ENCODE assay signal across 28 mouse cellular contexts in the genomic region with DNA sequence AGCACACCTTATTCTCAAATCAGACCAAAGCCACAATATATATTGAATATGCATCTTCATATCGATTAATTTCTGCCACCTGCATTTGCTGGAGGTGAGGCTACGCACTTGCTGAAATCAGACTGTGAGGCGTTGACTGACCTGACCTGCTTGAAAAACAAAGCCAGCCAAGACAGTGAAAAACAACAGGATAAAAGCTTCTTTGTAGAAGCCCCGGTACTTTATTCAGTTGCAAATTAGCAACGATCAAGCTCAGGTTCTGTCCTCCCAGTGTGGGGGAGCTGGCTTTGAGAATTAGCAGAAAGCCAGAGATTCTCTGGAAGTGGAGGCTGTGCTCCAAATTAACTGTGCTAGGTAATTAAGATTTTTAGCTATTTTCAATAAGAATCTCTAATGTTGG.
"Had no signal": no experiment of that assay in that cellular context is flagged by ENCODE, and none has a peak within 500 bp of the region (broad histone marks: within the 10 kb centered on the region; RNA-seq: fewer than 3 reads in every experiment).

No protein-coding gene starts in this region.

- H3K4me2 ChIP-seq: heart, embryonic 12.5 days; hindbrain, embryonic 12.5 days; hindbrain, embryonic 15.5 days; kidney, embryonic 15.5 days; limb, embryonic 12.5 days; liver, embryonic 11.5 days; liver, embryonic 13.5 days; liver, embryonic 15.5 days had no signal

- H3K4me3 ChIP-seq: gastrocnemius, adult 2 months; heart, embryonic 10.5 days; heart, embryonic 12.5 days; hindbrain, embryonic 10.5 days; hindbrain, embryonic 12.5 days; hindbrain, embryonic 15.5 days; kidney, embryonic 15.5 days; layer of hippocampus, adult 2 months; left cerebral cortex, adult 2 months; limb, embryonic 10.5 days; limb, embryonic 12.5 days; liver, embryonic 13.5 days; liver, embryonic 15.5 days had no signal

- H3K9ac ChIP-seq: heart, embryonic 12.5 days; hindbrain, embryonic 12.5 days; hindbrain, embryonic 15.5 days; kidney, embryonic 15.5 days; limb, embryonic 12.5 days; liver, embryonic 13.5 days; liver, embryonic 15.5 days had no signal

- H3K9me3 ChIP-seq: heart, embryonic 10.5 days; limb, embryonic 10.5 days; liver, embryonic 13.5 days; liver, embryonic 15.5 days had no signal

- H3K27me3 ChIP-seq: heart, embryonic 12.5 days; hindbrain, embryonic 12.5 days; hindbrain, embryonic 15.5 days; kidney, embryonic 15.5 days; limb, embryonic 12.5 days; liver, embryonic 13.5 days; liver, embryonic 15.5 days had no signal

- H3K4me1 ChIP-seq: heart, embryonic 10.5 days; heart, embryonic 12.5 days; hindbrain, embryonic 10.5 days; hindbrain, embryonic 12.5 days; hindbrain, embryonic 15.5 days; kidney, embryonic 15.5 days; limb, embryonic 10.5 days; limb, embryonic 12.5 days; liver, embryonic 13.5 days; liver, embryonic 15.5 days had no signal

- H3K36me3 ChIP-seq: heart, embryonic 10.5 days; heart, embryonic 12.5 days; hindbrain, embryonic 10.5 days; hindbrain, embryonic 12.5 days; hindbrain, embryonic 15.5 days; kidney, embryonic 15.5 days; limb, embryonic 10.5 days; limb, embryonic 12.5 days; liver, embryonic 13.5 days; liver, embryonic 15.5 days had no signal

- H3K27ac ChIP-seq: gastrocnemius, adult 2 months; heart, embryonic 10.5 days; hindbrain, embryonic 10.5 days; hindbrain, embryonic 12.5 days; hindbrain, embryonic 15.5 days; hindbrain, postnatal 0 days; kidney, embryonic 15.5 days; kidney, postnatal 0 days; layer of hippocampus, adult 2 months; left cerebral cortex, adult 2 months; limb, embryonic 10.5 days; limb, embryonic 12.5 days; liver, embryonic 13.5 days; liver, embryonic 15.5 days had no signal

- ATAC-seq: hindbrain, postnatal 0 days; intestine, embryonic 16.5 days had no signal

- DNase-seq: gastrocnemius, adult 2 months; gastrocnemius, postnatal 10 days; gastrocnemius, postnatal 25 days; heart, adult 18-20 months; heart, postnatal 10 days; heart, postnatal 4 days; kidney, adult 11 months; kidney, adult 2 months; kidney, adult 9 months; kidney, postnatal 25 days; kidney, postnatal 4 days; liver; liver, embryonic 13.5 days had no signal
